Mouse (Mus musculus): ENCODE data around the gene Tmem107. TPM values are rescaled to one million over a fixed set of nuclear protein-coding genes. Genes with fewer than 3 reads are reported as not detected.

Tmem107 gene
- total RNA-seq (2023): 1 to 10 TPM; 4.3 to 5.9 TPM

GRCm38 (mm10) chr11:69070590-69071222 lies at the start of gene Tmem107:
Tmem107 (plus strand) TSS chr11:69070806.

GRCm38 (mm10) chr11:69045531-69046394 lies 24.8 kb upstream of the Tmem107 start, which contains the start of gene Aurkb:
Aurkb (plus strand) TSS chr11:69045647.

GRCm38 (mm10) chr11:69059357-69059974 lies 11.1 kb upstream of the Tmem107 start, which contains the start of gene Borcs6:
Borcs6 (plus strand) TSS chr11:69059717.

GRCm38 (mm10) chr11:69088103-69088855 lies 17.7 kb downstream of the Tmem107 start, which contains the start of gene Vamp2:
Vamp2 (plus strand) TSS chr11:69088490.

GRCm38 (mm10) chr11:69094697-69095429 lies 24.3 kb downstream of the Tmem107 start, which contains the start of gene Per1:
Per1 (plus strand) TSS chr11:69095217.

GRCm38 (mm10) chr11:69120221-69121000 lies 49.8 kb downstream of the Tmem107 start, which contains the start of gene Hes7:
Hes7 (plus strand) TSS chr11:69120404.

GRCm38 (mm10) chr11:69122336-69122951 lies 51.8 kb downstream of the Tmem107 start, which contains the start of gene 9130213A22Rik:
9130213A22Rik (minus strand) TSS chr11:69122589.

Other genes starting within 250 kb of the Tmem107 start
- 100 to 1,000 TPM; 107 to 135 TPM for gene Ndel1, start 198.9 kb upstream of the Tmem107 start, total RNA-seq (2023)
- not detected for gene Rnf222, start 182.3 kb upstream of the Tmem107 start, total RNA-seq (2023)
- gene Rpl26, start 169.2 kb upstream of the Tmem107 start, total RNA-seq (2023): 100 to 1,000 TPM; 865 to 943 TPM
- gene Odf4, start 143.7 kb upstream of the Tmem107 start, total RNA-seq (2023): not detected
- gene Arhgef15, start 113.3 kb upstream of the Tmem107 start, total RNA-seq (2023): not detected
- gene Slc25a35, start 102.7 kb upstream of the Tmem107 start, total RNA-seq (2023): 1 to 10 TPM; 1.2 to 1.6 TPM
- gene Rangrf, start 95.6 kb upstream of the Tmem107 start, total RNA-seq (2023): 1 to 10 TPM; 5.2 to 5.6 TPM
- gene Pfas, start 62.3 kb upstream of the Tmem107 start, total RNA-seq (2023): 10 to 100 TPM; 19.7 to 27.2 TPM
- gene Ctc1, start 54.9 kb upstream of the Tmem107 start, total RNA-seq (2023): 10 to 100 TPM; 31.5 to 38.6 TPM
- gene Aurkb, start 25.2 kb upstream of the Tmem107 start, total RNA-seq (2023): 10 to 100 TPM; 92.7 to 94.2 TPM
- 10 to 100 TPM; 34.0 to 34.5 TPM for gene Borcs6, start 11.1 kb upstream of the Tmem107 start, total RNA-seq (2023)
- 100 to 1,000 TPM; 228 to 249 TPM for gene Vamp2, start 17.7 kb downstream of the Tmem107 start, total RNA-seq (2023)
- gene Per1, start 24.4 kb downstream of the Tmem107 start, total RNA-seq (2023): 100 to 1,000 TPM; 205 to 241 TPM
- gene Hes7, start 49.6 kb downstream of the Tmem107 start, total RNA-seq (2023): not detected
- gene 9130213A22Rik, start 51.8 kb downstream of the Tmem107 start, total RNA-seq (2023): not detected
- gene Aloxe3, start 55.1 kb downstream of the Tmem107 start, total RNA-seq (2023): under 1 TPM in 1 of 2 experiments, not detected in 1; 0.09 TPM
- not detected for gene Alox12b, start 86.2 kb downstream of the Tmem107 start, total RNA-seq (2023)
- gene Alox8, start 127.0 kb downstream of the Tmem107 start, total RNA-seq (2023): under 1 TPM; 0.11 to 0.28 TPM
- not detected for gene Gucy2e, start 166.2 kb downstream of the Tmem107 start, total RNA-seq (2023)

Data from neutrophil, adult 83 days (primary cell).